Mouse (Mus musculus) MEL (cell line): ENCODE measurements around the gene Il11ra1. TPM values are rescaled to one million over a fixed set of nuclear protein-coding genes. Genes with fewer than 3 reads are reported as not detected.
A peak's percentile ranks its signal among the peaks of the same experiment; 100 is the strongest.

Experiments used
- DNase-seq: peaks from one replicate; pipeline ENCODE4 v3.0.0; 2011; ENCODE audit warnings: low read depth, low spot score
- H3K27ac ChIP-seq: 2 replicates; pipeline ENCODE4 v1.5.1; 2012; ENCODE audit warnings: low read depth, mild to moderate bottlenecking, control low read depth, low read length, moderate library complexity; ENCODE audit not compliant: control insufficient read depth
- H3K27me3 ChIP-seq, 2 experiments: fragments of 150-350 bp in 1 of 2; sonication (generic) in 1 of 2; 2 replicates each; pipeline ENCODE4 v1.6.1; 2012; ENCODE audit warnings: low read length in 2 of 2, mild to moderate bottlenecking in 2 of 2, improper control_type of control experiment in 1 of 2, moderate library complexity in 1 of 2; ENCODE audit not compliant: insufficient read depth in 2 of 2, control insufficient read depth in 1 of 2
- H3K36me3 ChIP-seq, 2 experiments: 2 replicates each; pipeline ENCODE4 v1.6.1; 2012 to 2014; ENCODE audit warnings: low read length in 2 of 2, improper control_type of control experiment in 1 of 2, inconsistent platforms in 1 of 2, mild to moderate bottlenecking in 1 of 2; ENCODE audit not compliant: insufficient read depth in 2 of 2, control insufficient read depth in 1 of 2
- H3K4me1 ChIP-seq, 2 experiments: fragments of 150-350 bp in 1 of 2; sonication (generic) in 1 of 2; 2 replicates each; pipeline ENCODE4 v1.6.1; 2012; ENCODE audit warnings: low read length in 2 of 2, improper control_type of control experiment in 1 of 2, mild to moderate bottlenecking in 1 of 2; ENCODE audit not compliant: insufficient read depth in 2 of 2, control insufficient read depth in 1 of 2
- H3K4me3 ChIP-seq, 2 experiments: fragments of 150-350 bp in 1 of 2; sonication (generic) in 1 of 2; 2 replicates each; pipeline ENCODE4 v1.5.1; 2012; ENCODE audit warnings: low read depth in 2 of 2, low read length in 2 of 2, mild to moderate bottlenecking in 2 of 2, moderate library complexity in 2 of 2, control low read depth in 1 of 2, improper control_type of control experiment in 1 of 2; ENCODE audit not compliant: control insufficient read depth in 1 of 2, insufficient read depth in 1 of 2
- H3K79me2 ChIP-seq: 2 replicates; pipeline ENCODE4 v1.6.1; 2012; ENCODE audit warnings: mild to moderate bottlenecking, low read length, moderate library complexity; ENCODE audit not compliant: control insufficient read depth, poor library complexity, insufficient read depth
- H3K9ac ChIP-seq: 2 replicates; pipeline ENCODE4 v1.6.1; 2012; ENCODE audit warnings: low read depth, mild to moderate bottlenecking, control low read depth, low read length, moderate library complexity; ENCODE audit not compliant: control insufficient read depth, poor library complexity, severe bottlenecking
- H3K9me3 ChIP-seq: fragments of 150-350 bp; sonication (generic); replicated peaks from 2 replicates; pipeline ENCODE4 v1.6.1; 2012; ENCODE audit warnings: mild to moderate bottlenecking, low read length, improper control_type of control experiment, moderate library complexity; ENCODE audit not compliant: insufficient read depth
- BHLHE40 ChIP-seq: IDR thresholded peaks from 2 replicates; pipeline ENCODE4 v1.6.1; 2012; ENCODE audit warnings: low read depth, mild to moderate bottlenecking, inconsistent platforms, low read length, improper control_type of control experiment, borderline replicate concordance
- CHD1 ChIP-seq: IDR thresholded peaks from 2 replicates; pipeline ENCODE4 v1.6.1; 2012; ENCODE audit warnings: low read depth, mild to moderate bottlenecking, inconsistent platforms, low read length, improper control_type of control experiment
- CHD2 ChIP-seq: IDR thresholded peaks from 2 replicates; pipeline ENCODE4 v1.6.1; 2011; ENCODE audit warnings: low read length, improper control_type of control experiment
- CTCF ChIP-seq, 3 experiments: IDR thresholded peaks in 2 of 3; conservative IDR thresholded peaks in 1 of 3; 2 replicates each; pipeline ENCODE4 v1.5.1; 2011 to 2012; ENCODE audit warnings: low read length in 3 of 3, low read depth in 2 of 3, mild to moderate bottlenecking in 2 of 3, improper control_type of control experiment in 1 of 3, inconsistent platforms in 1 of 3, mixed read lengths in 1 of 3, moderate library complexity in 1 of 3; ENCODE audit not compliant: control insufficient read depth in 1 of 3, insufficient read depth in 1 of 3, poor library complexity in 1 of 3, severe bottlenecking in 1 of 3
- E2F4 ChIP-seq: IDR thresholded peaks from 2 replicates; pipeline ENCODE4 v1.6.1; 2011; ENCODE audit warnings: low read depth, low read length, improper control_type of control experiment, borderline replicate concordance
- ELF1 ChIP-seq: IDR thresholded peaks from 2 replicates; pipeline ENCODE4 v1.6.1; 2014; ENCODE audit warnings: low read depth, mild to moderate bottlenecking, inconsistent platforms, low read length, improper control_type of control experiment, moderate library complexity
- EP300 ChIP-seq, 2 experiments: IDR thresholded peaks; 2 replicates each; pipeline ENCODE4 v1.6.1; 2011; ENCODE audit warnings: improper control_type of control experiment in 2 of 2, low read length in 2 of 2, low read depth in 1 of 2, mild to moderate bottlenecking in 1 of 2
- GABPA ChIP-seq: IDR thresholded peaks from 2 replicates; pipeline ENCODE4 v1.6.1; 2012; ENCODE audit warnings: low read depth, mild to moderate bottlenecking, inconsistent platforms, low read length, improper control_type of control experiment, moderate library complexity
- GATA1 ChIP-seq: IDR thresholded peaks from 2 replicates; pipeline ENCODE4 v1.6.1; 2011; ENCODE audit warnings: low read depth, low read length, improper control_type of control experiment
- HCFC1 ChIP-seq: IDR thresholded peaks from 2 replicates; pipeline ENCODE4 v1.6.1; 2012; ENCODE audit warnings: low read depth, mild to moderate bottlenecking, inconsistent platforms, low read length, improper control_type of control experiment, moderate library complexity
- JUND ChIP-seq: IDR thresholded peaks from 2 replicates; pipeline ENCODE4 v1.6.1; 2011; ENCODE audit warnings: low read depth, mild to moderate bottlenecking, improper control_type of control experiment, low read length
- KAT2A ChIP-seq: conservative IDR thresholded peaks from 2 replicates; pipeline ENCODE4 v1.6.1; 2012; ENCODE audit warnings: low read depth, low read length, improper control_type of control experiment, inconsistent platforms
- MAFK ChIP-seq: IDR thresholded peaks from 2 replicates; pipeline ENCODE4 v1.6.1; 2011; ENCODE audit warnings: low read depth, mild to moderate bottlenecking, low read length, improper control_type of control experiment, borderline replicate concordance
- MAX ChIP-seq: IDR thresholded peaks from 2 replicates; pipeline ENCODE4 v1.6.1; 2011; ENCODE audit warnings: low read length, improper control_type of control experiment
- MAZ ChIP-seq: IDR thresholded peaks from 2 replicates; pipeline ENCODE4 v1.6.1; 2012; ENCODE audit warnings: low read depth, mild to moderate bottlenecking, inconsistent platforms, low read length, improper control_type of control experiment
- MEF2A ChIP-seq: IDR thresholded peaks from 2 replicates; pipeline ENCODE4 v1.6.1; 2014; ENCODE audit warnings: low read depth, mild to moderate bottlenecking, inconsistent platforms, low read length, improper control_type of control experiment; ENCODE audit not compliant: poor library complexity, insufficient replicate concordance, severe bottlenecking; ENCODE audit errors: extremely low read depth
- MXI1 ChIP-seq: IDR thresholded peaks from 2 replicates; pipeline ENCODE4 v1.6.1; 2011; ENCODE audit warnings: mild to moderate bottlenecking, low read depth, low read length, improper control_type of control experiment
- MYC ChIP-seq: IDR thresholded peaks from 2 replicates; pipeline ENCODE4 v1.6.1; 2011; ENCODE audit warnings: low read depth, mild to moderate bottlenecking, low read length, improper control_type of control experiment, moderate library complexity
- NELFE ChIP-seq: IDR thresholded peaks from 2 replicates; pipeline ENCODE4 v1.6.1; 2011; ENCODE audit warnings: low read depth, low read length, improper control_type of control experiment
- NRF1 ChIP-seq: IDR thresholded peaks from 2 replicates; pipeline ENCODE4 v1.6.1; 2014; ENCODE audit warnings: low read depth, mild to moderate bottlenecking, inconsistent platforms, low read length, improper control_type of control experiment, moderate library complexity; ENCODE audit not compliant: poor library complexity, insufficient read depth, severe bottlenecking
- POLR2A ChIP-seq, 2 experiments: IDR thresholded peaks; 2 replicates each; pipeline ENCODE4 v1.6.1; 2011 to 2012; ENCODE audit warnings: low read length in 2 of 2, mild to moderate bottlenecking in 2 of 2, control low read depth in 1 of 2, improper control_type of control experiment in 1 of 2, low read depth in 1 of 2, moderate library complexity in 1 of 2; ENCODE audit not compliant: control insufficient read depth in 1 of 2, insufficient read depth in 1 of 2, poor library complexity in 1 of 2
- POLR2AphosphoS2 ChIP-seq: IDR thresholded peaks from 2 replicates; pipeline ENCODE4 v1.6.1; 2011; ENCODE audit warnings: low read length, improper control_type of control experiment
- POLR2AphosphoS5 ChIP-seq: IDR thresholded peaks from 2 replicates; pipeline ENCODE4 v1.6.1; 2012; ENCODE audit warnings: low read depth, borderline replicate concordance, mild to moderate bottlenecking, inconsistent platforms, low read length, moderate library complexity, mixed read lengths
- RAD21 ChIP-seq: IDR thresholded peaks from 2 replicates; pipeline ENCODE4 v1.6.1; 2011; ENCODE audit warnings: mild to moderate bottlenecking, low read depth, low read length, improper control_type of control experiment
- RCOR1 ChIP-seq: IDR thresholded peaks from 2 replicates; pipeline ENCODE4 v1.6.1; 2012; ENCODE audit warnings: low read depth, mild to moderate bottlenecking, inconsistent platforms, low read length, improper control_type of control experiment
- SIN3A ChIP-seq: IDR thresholded peaks from 2 replicates; pipeline ENCODE4 v1.6.1; 2012; ENCODE audit warnings: low read length, improper control_type of control experiment, inconsistent platforms
- SMC3 ChIP-seq: IDR thresholded peaks from 2 replicates; pipeline ENCODE4 v1.6.1; 2011; ENCODE audit warnings: low read depth, low read length, improper control_type of control experiment
- TAL1 ChIP-seq: IDR thresholded peaks from 2 replicates; pipeline ENCODE4 v1.6.1; 2012; ENCODE audit warnings: mild to moderate bottlenecking, inconsistent platforms, low read length, moderate library complexity, mixed read lengths
- TBP ChIP-seq: IDR thresholded peaks from 2 replicates; pipeline ENCODE4 v1.8.0; 2011; ENCODE audit warnings: low read depth, low read length, improper control_type of control experiment
- TCF12 ChIP-seq: IDR thresholded peaks from 2 replicates; pipeline ENCODE4 v1.6.1; 2014; ENCODE audit warnings: low read depth, mild to moderate bottlenecking, inconsistent platforms, low read length, improper control_type of control experiment, moderate library complexity
- USF1 ChIP-seq: IDR thresholded peaks from 2 replicates; pipeline ENCODE4 v1.6.1; 2014; ENCODE audit warnings: low read depth, mild to moderate bottlenecking, inconsistent platforms, low read length, improper control_type of control experiment, moderate library complexity
- USF2 ChIP-seq, 2 experiments: IDR thresholded peaks; 2 replicates each; pipeline ENCODE4 v1.6.1; 2011 to 2012; ENCODE audit warnings: improper control_type of control experiment in 2 of 2, low read length in 2 of 2, borderline replicate concordance in 1 of 2, inconsistent platforms in 1 of 2, low read depth in 1 of 2, mild to moderate bottlenecking in 1 of 2; ENCODE audit not compliant: insufficient read depth in 1 of 2
- ZC3H11A ChIP-seq: IDR thresholded peaks from 2 replicates; pipeline ENCODE4 v1.6.1; 2012; ENCODE audit warnings: low read depth, mild to moderate bottlenecking, inconsistent platforms, low read length, improper control_type of control experiment
- ZKSCAN1 ChIP-seq: IDR thresholded peaks from 2 replicates; pipeline ENCODE4 v1.6.1; 2012; ENCODE audit warnings: low read depth, mild to moderate bottlenecking, inconsistent platforms, low read length, improper control_type of control experiment, moderate library complexity
- ZMIZ1 ChIP-seq: IDR thresholded peaks from 2 replicates; pipeline ENCODE4 v1.6.1; 2012; ENCODE audit warnings: low read depth, mild to moderate bottlenecking, inconsistent platforms, low read length, improper control_type of control experiment, moderate library complexity
- ZNF384 ChIP-seq: IDR thresholded peaks from 2 replicates; pipeline ENCODE4 v1.6.1; 2012; ENCODE audit warnings: low read depth, mild to moderate bottlenecking, inconsistent platforms, low read length, improper control_type of control experiment
- polyA plus RNA-seq, 2 experiments: library from polyadenylated mRNA; stranded (reverse) in 1 of 2; unstranded in 1 of 2; fragments of >175 nt in 1 of 2; fragments of >200 nt in 1 of 2; gene quantifications; 2 replicates each; pipeline versions ENCODE4 v1.2.1 to v1.2.4; 2012; ENCODE audit warnings: low replicate concordance in 2 of 2, low read depth in 1 of 2; ENCODE audit not compliant: insufficient read length in 2 of 2, insufficient read depth in 1 of 2, missing spikeins in 1 of 2
- total RNA-seq: library from RNA; depleted of rRNA; stranded (reverse); fragments of 300-350 nt; gene quantifications from 2 replicates; pipeline ENCODE4 v1.2.3, GENCODE M21; 2012

Gene Il11ra1
- total and polyA plus RNA-seq, 3 experiments: 44.4 to 66.7 TPM; not detected in 1

GRCm38 (mm10) chr4:41713197-41714067, 13.6 kb downstream of the Il11ra1 start, which contains the start of gene Rpp25l:
Gene Rpp25l (minus strand): TSS chr4:41713534.
- peaks cover 19% of the 10 kb centered on the region for H3K79me2 ChIP-seq
- H3K4me3 ChIP-seq: peak within 1 kb of the TSS; percentile 90 to 97
- peak within 1 kb of the TSS; percentile 96 for H3K9ac ChIP-seq
- DNase-seq: peak; percentile 89
- H3K27me3 ChIP-seq: no peaks in the 10 kb centered on the region
- peak within 1 kb of the TSS; percentile 61 for H3K27ac ChIP-seq
- peaks cover 0 to 10% of the 10 kb centered on the region in 2 experiments; a peak in 2 of 4 replicates for H3K4me1 ChIP-seq
- H3K9me3 ChIP-seq: no peaks in the 10 kb centered on the region
- H3K36me3 ChIP-seq: no peaks in the 10 kb centered on the region; a peak in 1 of 4 replicates
- TF ChIP-seq MEF2A (no peak), E2F4 (no peak), HCFC1 (peak; percentile 65), TBP (peak; percentile 55; the same call in 1 of the 2 replicates), CHD1 (no peak), MXI1 (peak; percentile 65), ZC3H11A (no peak), POLR2AphosphoS2 (peak; percentile 70; the same call in 1 of the 2 replicates), MAFK (no peak), MAZ (no peak), GABPA (no peak), MYC (no peak), SIN3A (peak; percentile 25; the same call in 1 of the 2 replicates), USF1 (no peak), ZMIZ1 (peak; percentile 86), MAX (no peak), RAD21 (no peak), TAL1 (no peak), SMC3 (no peak), RCOR1 (no peak), ELF1 (no peak), CHD2 (no peak), POLR2AphosphoS5 (no peak), USF2 (IDR thresholded peaks at IDR 0.05; ENCODE audit: borderline replicate concordance in 1 of 2, insufficient read depth in 1 of 2, low read depth in 1 of 2, low read length in 2 of 2) (no peak), BHLHE40 (no peak), JUND (no peak), CTCF (IDR thresholded peaks at IDR 0.05 in 2 of 3, conservative IDR thresholded peaks at IDR 0.05 in 1 of 3; ENCODE audit: control insufficient read depth in 1 of 3, insufficient read depth in 1 of 3, low read depth in 2 of 3, low read length in 3 of 3, poor library complexity in 1 of 3, severe bottlenecking in 1 of 3) (peak in 2 of 3 experiments; percentile 8 to 9; a peak in 2 of 6 replicates), GATA1 (0 out of 2 replicates have a peak, but pooled peaks have one; percentile 5), POLR2A (IDR thresholded peaks at IDR 0.05; ENCODE audit: control insufficient read depth in 1 of 2, insufficient read depth in 1 of 2, low read depth in 1 of 2, low read length in 2 of 2, poor library complexity in 1 of 2) (peak; percentile 93 to 94), KAT2A (no peak), NRF1 (no peak), ZNF384 (no peak), NELFE (peak; percentile 84), TCF12 (no peak), ZKSCAN1 (no peak), EP300 (IDR thresholded peaks at IDR 0.05; ENCODE audit: low read depth in 1 of 2, low read length in 2 of 2) (no peak)
